Comparison of ENCODE assay signal across 13 mouse cellular contexts in genomic region chr3:109561295-109561694, GRCm38 (mm10).
DNase-seq lines count a peak whose midpoint lies in the region; ATAC-seq and TF ChIP-seq lines count a peak whose summit lies in the region.
"Had no signal": no experiment of that assay in that cellular context is flagged by ENCODE, and none has a peak within 500 bp of the region (broad histone marks: within the 10 kb centered on the region; RNA-seq: fewer than 3 reads in every experiment).

No protein-coding gene starts in this region.

- H3K4me1 ChIP-seq in hindbrain, embryonic 12.5 days, result peaks cover 13% of the 10 kb centered on the region
- no peaks in the 10 kb centered on the region for H3K4me1 ChIP-seq in midbrain, embryonic 16.5 days (ENCODE audit: control insufficient read depth, insufficient read depth, low read length)
- H3K4me1 ChIP-seq: embryonic facial prominence, embryonic 12.5 days; heart, embryonic 13.5 days had no signal

- TF ChIP-seq CTCF in brain, embryonic 14.5 days (IDR thresholded peaks at IDR 0.05; ENCODE audit: borderline replicate concordance, extremely low read depth, insufficient read depth, insufficient read length), result no peak

- H3K27me3 ChIP-seq in hindbrain, embryonic 12.5 days, result no peaks in the 10 kb centered on the region
- H3K27me3 ChIP-seq in midbrain, embryonic 16.5 days (ENCODE audit: control insufficient read depth, insufficient read depth, low read depth, low read length), result no peaks in the 10 kb centered on the region
- H3K27me3 ChIP-seq: embryonic facial prominence, embryonic 12.5 days; heart, embryonic 13.5 days had no signal

- peak overlapping the region; percentile 52 for H3K27ac ChIP-seq in hindbrain, embryonic 12.5 days
- peak overlapping the region; percentile 26; the same call in 1 of the 2 replicates for H3K27ac ChIP-seq in midbrain, embryonic 16.5 days (ENCODE audit: low read length)
- H3K27ac ChIP-seq: embryonic facial prominence, embryonic 12.5 days; heart, embryonic 13.5 days; macrophage had no signal

- no peak for TF ChIP-seq POLR2A in brain, embryonic 14.5 days (IDR thresholded peaks at IDR 0.05; ENCODE audit: borderline replicate concordance, extremely low read depth, insufficient read depth, insufficient read length, poor library complexity, severe bottlenecking)

- no peaks in the 10 kb centered on the region for H3K36me3 ChIP-seq in hindbrain, embryonic 12.5 days
- H3K36me3 ChIP-seq in midbrain, embryonic 16.5 days (ENCODE audit: control insufficient read depth, insufficient read depth, low read length), result no peaks in the 10 kb centered on the region
- H3K36me3 ChIP-seq: embryonic facial prominence, embryonic 12.5 days; heart, embryonic 13.5 days had no signal

- H3K9ac ChIP-seq in hindbrain, embryonic 12.5 days, result no peak overlapping the region
- no peak overlapping the region for H3K9ac ChIP-seq in midbrain, embryonic 16.5 days (ENCODE audit: low read depth, low read length)
- H3K9ac ChIP-seq: embryonic facial prominence, embryonic 12.5 days; heart, embryonic 13.5 days had no signal

- peak; percentile 40 to 67 for DNase-seq in cerebellum, postnatal 10 days
- DNase-seq in cerebellum, adult 11-12 months, result no peak
- peak; percentile 77 for DNase-seq in brain, embryonic 14.5 days (ENCODE audit: low read depth)
- no peak for DNase-seq in ovary, postnatal 10 days (ENCODE audit: low spot score)
- DNase-seq in heart, adult 18-20 months, result no peak
- no peak for DNase-seq in spleen, postnatal 4 days (ENCODE audit: low spot score in 2 of 2)
- DNase-seq: liver; spleen, adult 18-20 months had no signal

- H3K4me2 ChIP-seq in hindbrain, embryonic 12.5 days (replicated peaks), result no peak overlapping the region
- no peak overlapping the region for H3K4me2 ChIP-seq in midbrain, embryonic 16.5 days (ENCODE audit: low read length)
- H3K4me2 ChIP-seq: embryonic facial prominence, embryonic 12.5 days; heart, embryonic 13.5 days had no signal

- peak; percentile 86 for ATAC-seq in hindbrain, embryonic 12.5 days (ENCODE audit: low FRiP score)
- ATAC-seq in midbrain, embryonic 16.5 days, result no peak

- H3K4me3 ChIP-seq in hindbrain, embryonic 12.5 days, result no peak overlapping the region
- H3K4me3 ChIP-seq in midbrain, embryonic 16.5 days (ENCODE audit: low read depth, low read length), result no peak overlapping the region
- H3K4me3 ChIP-seq: embryonic facial prominence, embryonic 12.5 days; heart, embryonic 13.5 days had no signal

- H3K9me3 ChIP-seq in hindbrain, embryonic 12.5 days (replicated peaks), result no peaks in the 10 kb centered on the region
- H3K9me3 ChIP-seq in midbrain, embryonic 16.5 days (replicated peaks; ENCODE audit: control insufficient read depth, low read length, poor library complexity, severe bottlenecking), result no peaks in the 10 kb centered on the region
- H3K9me3 ChIP-seq: embryonic facial prominence, embryonic 12.5 days; heart, embryonic 13.5 days had no signal

- 23% methylated on average over 4 of the region's 4 CpGs for WGBS in hindbrain, embryonic 12.5 days
- WGBS in midbrain, embryonic 16.5 days, result 35% methylated on average over 4 of the region's 4 CpGs

Comparison
In these comparisons a context has a peak if more than half of its experiments do, and no peak if none do; other contexts are left out.
1. DNase-seq: peak in cerebellum, postnatal 10 days (2 of 2) and brain, embryonic 14.5 days (single experiment); none in cerebellum, adult 11-12 months (single experiment), ovary, postnatal 10 days (single experiment), heart, adult 18-20 months (0 of 2) and spleen, postnatal 4 days (0 of 2).